Mouse (Mus musculus) liver, adult 2 months (tissue): ENCODE results near the gene Acad9.

Experiments used
- CTCF ChIP-seq: fragments of 200-500 bp; IDR thresholded peaks from 2 replicates; pipeline ENCODE4 v1.5.1; 2011; ENCODE audit warnings: low read depth, low read length, control low read depth
- POLR2A ChIP-seq: fragments of 200-500 bp; IDR thresholded peaks from 2 replicates; pipeline ENCODE4 v1.6.1; 2011; ENCODE audit warnings: low read length, control low read depth; ENCODE audit not compliant: insufficient read depth; ENCODE audit errors: extremely low read depth

GRCm38 (mm10) chr3:36087591-36087990 is 21.8 kb downstream of the Acad9 start:
- TF ChIP-seq CTCF = no peak
- TF ChIP-seq POLR2A = no peak
